Mouse (Mus musculus): ENCODE results near the gene Nat8f6.
A peak's percentile ranks its signal among the peaks of the same experiment; 100 is the strongest.
"Not testable (repeated sequence)": the region's sequence is repeated elsewhere in the genome, so short reads cannot be mapped to it uniquely, and the experiment has no call there.

Nat8f6 gene

DNA sequence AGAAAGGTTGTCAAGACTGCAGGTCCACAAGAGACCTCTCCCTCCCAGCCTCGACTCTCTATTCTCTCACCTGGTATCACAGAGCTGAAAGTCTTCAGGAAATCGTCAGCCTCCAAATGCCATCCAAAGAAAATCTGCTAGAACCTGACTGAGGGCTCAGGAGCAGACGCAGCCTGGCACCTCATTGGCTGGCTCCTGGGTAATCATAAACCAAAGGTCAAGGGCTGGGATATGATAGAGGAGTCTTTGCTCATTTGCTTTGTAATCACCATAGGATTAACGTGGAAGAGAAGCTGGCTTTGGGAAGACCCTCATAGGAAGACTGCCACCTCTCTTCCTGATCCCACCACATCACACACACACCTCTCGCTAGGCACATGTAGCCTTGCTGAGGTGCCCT lies at the start of gene Nat8f6, which contains the start of gene Nat8f5:
Gene Nat8f6 (minus strand): TSS at position 118 of the 400 bp plus-strand sequence.
Gene Nat8f5 (minus strand): TSS at position 136 of the 400 bp plus-strand sequence.
- DNase-seq (ENCODE audit: low read depth): no peak

DNA sequence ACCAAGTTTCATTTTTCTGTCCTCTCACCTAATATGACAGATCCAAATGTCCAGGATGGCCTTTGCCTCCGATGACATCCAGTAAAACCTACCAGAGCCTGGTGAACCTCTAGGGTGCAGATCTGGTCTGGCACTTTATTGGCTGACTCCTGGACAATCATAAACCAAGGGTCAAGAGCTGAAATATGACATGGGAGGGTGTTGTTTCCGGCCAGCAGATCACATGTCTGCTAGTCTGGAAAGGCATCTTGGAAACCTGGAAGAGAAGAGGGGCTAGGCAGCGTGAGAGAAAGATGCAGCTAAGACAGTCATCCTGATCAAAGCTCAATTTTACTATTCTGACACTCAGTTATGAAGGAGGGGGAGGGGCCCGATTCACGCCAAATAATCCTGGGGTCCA lies 48.3 kb upstream of the Nat8f6 start, which contains the start of gene Nat8f2:
Gene Nat8f2 (minus strand): TSS at position 153 of the 400 bp plus-strand sequence.
- not testable (repeated sequence) for DNase-seq (ENCODE audit: low read depth)

DNA sequence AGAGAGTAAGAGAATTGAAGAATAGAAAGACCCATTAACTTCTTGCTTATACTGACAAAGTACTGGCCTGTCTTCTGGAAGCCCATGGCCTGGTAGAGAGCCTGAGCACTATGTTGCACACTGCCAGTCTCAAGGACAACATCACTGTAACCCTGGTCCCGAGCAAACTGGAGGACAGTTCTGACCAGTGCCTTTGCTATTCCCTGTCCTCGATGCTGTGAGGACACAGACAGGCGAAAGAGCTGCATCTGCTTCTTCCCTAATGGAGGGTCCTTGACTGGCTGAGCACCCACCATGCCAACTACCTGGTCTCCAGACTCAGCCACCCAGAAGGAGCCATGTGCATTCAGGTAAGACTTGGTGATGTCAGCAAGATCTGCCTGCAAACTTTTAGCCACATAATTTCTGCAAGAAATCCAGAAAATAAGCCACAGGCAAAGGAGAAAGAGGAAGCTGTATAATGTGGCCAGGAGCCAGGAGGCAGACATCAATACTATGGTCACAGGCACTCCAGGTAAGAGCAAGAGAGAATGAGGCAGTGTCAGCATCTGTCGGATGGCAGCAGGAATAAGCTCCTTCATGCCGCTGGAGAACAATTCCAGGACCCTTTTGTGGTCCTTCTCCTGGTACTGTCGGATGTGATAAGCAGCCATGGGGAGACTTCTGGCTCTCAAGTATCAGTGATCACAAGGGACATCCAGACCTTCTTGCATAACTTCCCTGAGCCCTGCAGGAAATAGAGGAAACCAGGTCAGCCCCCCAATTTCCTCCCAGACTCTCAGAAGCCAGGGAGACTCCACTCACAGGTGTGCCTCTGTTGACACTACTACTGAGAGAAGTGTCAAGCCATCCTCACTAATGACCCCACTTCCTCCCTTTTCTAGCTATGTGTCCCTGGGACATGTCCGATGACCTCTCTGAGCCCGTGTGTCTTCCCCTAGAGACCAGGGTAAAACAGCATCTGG lies 47.3 kb upstream of the Nat8f6 start:
- no peak for DNase-seq (ENCODE audit: low read depth)

DNA sequence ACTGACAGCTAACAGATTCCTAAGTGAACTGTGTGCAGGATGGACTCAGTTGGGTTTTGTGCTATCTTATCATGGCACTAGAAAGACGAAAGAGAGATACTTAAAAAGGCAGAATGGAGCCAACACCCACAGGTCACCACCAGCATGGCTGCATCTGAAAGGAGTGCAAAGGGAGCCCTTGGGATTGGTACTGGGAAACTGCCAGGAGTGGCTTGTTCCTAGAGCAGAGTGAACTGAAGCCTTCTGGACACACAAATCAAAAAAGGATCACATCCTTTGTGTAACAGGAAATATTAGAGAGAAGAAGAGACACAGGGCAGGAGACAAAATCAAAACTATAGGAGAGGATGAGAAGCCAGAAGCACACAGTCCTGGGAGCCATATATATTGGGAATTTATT lies 46.2 kb upstream of the Nat8f6 start:
- DNase-seq (ENCODE audit: low read depth): not testable (repeated sequence)

DNA sequence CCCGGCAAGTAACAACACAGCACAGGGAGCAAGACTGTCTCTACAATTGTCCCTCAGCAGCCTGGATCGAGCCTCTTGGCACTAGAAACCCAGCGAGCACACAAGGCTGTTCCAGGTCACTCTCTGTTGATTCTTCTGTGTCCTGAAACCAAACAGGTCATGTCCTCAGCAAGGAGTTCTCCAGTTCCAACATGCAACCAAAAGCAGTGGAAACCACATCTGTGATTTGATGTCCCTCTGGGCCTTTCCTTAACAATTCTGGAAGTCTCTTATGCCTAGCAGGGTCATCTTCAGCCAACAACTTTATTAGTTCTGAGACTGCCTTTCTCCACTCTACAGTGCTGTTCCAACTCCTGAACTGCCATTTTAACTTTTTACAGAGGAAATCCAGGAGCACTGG lies 45.4 kb upstream of the Nat8f6 start:
- DNase-seq (ENCODE audit: low read depth): not testable (repeated sequence)

DNA sequence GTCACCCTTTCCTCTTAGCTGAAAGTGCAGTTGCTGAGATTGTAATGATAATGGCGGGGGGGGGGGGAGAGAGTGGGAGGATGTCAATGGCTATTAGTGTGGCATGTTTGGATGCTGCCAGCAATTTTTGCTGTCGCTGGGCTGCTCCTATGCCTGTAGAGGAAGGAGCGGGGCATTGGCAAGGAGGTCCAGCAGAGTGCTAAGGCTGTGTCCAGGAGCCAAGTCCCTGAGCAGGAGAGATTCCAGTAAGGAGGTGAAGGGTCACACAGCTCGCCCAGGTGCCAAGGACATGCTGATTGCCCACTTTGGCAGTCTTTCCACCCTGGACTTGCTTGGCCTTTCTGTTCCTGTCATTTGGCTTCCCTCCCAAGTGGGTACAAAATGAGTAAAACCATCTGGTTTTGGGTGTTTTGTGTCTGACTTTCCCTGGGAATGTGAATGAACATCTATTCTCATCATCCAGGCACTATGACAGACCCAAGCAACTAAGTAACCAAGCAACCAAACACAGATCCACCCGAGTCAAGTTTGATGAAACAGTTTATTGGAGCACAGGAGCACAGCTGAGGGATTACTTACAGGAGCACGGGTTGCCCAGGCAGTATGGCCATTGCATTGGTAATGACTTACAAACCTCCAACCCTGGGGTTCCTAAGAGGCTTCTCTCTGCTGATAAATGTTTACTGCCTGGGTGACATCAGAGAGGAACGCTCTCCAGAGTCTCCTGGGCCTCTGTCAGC lies 44.3 kb upstream of the Nat8f6 start:
- DNase-seq (ENCODE audit: low read depth): not testable (repeated sequence)

DNA sequence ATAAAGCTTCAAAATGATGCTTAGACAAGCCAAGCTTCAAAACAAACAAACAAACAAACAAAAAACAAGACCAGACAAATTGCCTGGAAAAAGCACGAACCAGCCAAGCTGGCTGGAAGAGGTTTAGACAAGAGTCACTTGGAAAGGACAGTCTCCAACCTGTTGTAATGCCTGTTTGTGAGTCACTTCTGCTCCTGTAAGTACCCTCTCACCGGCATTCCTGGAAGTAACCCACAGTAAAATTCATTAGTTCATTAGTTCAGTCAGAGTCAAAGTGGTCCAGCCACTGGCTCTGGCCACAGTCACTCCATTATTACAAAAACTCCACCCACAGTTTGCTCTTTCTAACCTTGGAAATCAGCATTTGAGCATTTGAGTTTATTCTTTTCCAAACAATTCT lies 43.1 kb upstream of the Nat8f6 start:
- no peak for DNase-seq (ENCODE audit: low read depth)

DNA sequence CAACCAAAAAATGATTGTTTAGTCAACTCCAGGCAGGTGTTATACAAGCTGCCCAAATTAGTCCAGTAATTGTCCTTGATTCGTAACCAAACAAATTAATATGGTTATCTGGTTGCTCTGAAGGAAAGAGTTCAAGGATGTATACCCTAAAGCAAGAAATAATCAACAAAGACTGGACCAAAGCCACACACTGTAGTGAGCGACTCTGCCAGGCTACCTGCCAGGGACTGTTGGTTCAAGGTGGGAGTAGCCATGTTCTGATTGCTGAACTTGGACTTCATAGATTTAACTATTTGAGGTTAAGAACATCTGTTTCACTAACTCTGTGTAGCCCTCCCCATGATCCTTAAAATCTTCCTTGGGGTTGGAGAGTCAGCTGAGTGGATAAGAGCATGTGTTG lies 42.4 kb upstream of the Nat8f6 start:
- DNase-seq (ENCODE audit: low read depth): no peak

DNA sequence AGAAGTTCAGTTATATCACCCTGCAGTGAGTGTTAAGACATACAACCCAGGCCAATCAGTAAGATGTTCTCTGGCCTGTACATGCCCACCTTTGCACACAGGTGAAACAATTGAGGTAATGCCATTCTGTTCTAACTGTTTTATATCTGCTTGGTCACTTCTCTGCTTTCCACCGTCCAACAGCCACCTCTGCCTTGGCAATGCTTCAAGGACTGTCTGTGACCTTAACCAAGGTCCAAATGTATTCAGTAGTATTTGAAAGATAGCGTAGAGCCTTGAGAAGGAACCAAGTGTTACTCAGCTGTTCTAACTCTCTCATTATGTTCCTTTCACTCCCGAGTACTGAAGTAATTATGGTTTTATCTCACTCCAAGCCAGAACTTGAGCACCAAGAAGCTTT lies 41.8 kb upstream of the Nat8f6 start:
- DNase-seq (ENCODE audit: low read depth): no peak

DNA sequence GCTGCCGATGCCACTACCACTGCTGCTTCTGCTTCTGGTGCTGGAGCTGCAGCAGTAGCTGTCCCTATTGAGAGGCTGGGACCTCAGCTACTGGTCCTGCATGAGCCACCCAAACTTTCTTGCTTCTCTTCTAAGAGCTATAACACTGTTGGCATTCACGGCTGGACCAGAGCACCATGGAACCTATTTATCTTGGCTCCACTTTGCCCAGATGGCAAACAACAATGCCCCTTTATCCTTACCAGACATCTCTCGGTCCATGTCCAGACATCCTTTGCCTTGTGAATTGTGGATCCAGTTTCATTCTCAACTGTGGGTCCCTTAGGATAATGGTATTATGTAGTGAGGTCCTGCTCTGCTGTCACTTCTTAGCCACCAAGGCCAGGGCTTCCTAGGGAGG lies 40.5 kb upstream of the Nat8f6 start:
- DNase-seq (ENCODE audit: low read depth): no peak

DNA sequence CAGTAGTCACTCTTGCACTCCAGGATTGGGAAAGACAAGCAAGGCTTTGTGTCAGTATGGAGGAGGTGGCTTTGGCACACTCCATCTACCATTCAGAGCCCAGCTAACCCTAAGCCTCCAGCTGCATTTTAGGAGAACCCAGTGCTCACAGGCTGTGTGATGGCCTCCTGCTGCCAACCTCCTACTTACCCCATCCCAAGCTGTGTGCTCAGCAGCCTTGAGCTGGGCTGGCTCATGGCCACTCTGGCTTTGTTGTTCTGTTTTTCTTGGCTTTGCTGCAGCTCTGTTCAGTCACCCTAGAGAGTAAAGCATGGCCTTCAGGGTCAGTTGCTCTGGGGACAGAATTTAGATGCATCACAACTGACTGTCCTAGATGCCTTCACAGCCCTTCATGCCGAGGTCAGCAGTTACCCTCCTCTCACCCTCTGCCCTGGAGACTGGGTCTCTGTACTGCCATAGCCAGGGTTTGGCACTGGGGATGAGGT lies 35.5 kb upstream of the Nat8f6 start:
- DNase-seq (ENCODE audit: low read depth): no peak

DNA sequence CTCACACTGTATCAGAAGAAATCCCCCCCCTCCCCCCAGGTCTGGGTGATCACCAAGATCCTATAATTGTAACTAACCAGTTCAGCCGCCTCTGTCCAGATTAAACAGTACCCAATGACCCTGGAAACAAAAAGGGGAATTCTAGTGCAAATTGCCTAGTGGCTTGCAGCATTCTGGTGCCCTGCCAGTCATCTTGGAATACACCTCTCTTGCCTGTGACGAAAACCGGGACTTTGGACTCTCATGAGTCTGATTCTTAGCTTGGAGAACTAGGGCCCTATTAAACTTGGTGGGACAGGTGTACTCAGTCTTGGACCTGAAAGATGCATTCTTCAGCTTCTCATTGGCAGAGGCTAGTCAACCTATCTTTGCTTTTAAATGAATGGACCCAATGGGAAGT lies 32.7 kb upstream of the Nat8f6 start:
- no peak for DNase-seq (ENCODE audit: low read depth)

DNA sequence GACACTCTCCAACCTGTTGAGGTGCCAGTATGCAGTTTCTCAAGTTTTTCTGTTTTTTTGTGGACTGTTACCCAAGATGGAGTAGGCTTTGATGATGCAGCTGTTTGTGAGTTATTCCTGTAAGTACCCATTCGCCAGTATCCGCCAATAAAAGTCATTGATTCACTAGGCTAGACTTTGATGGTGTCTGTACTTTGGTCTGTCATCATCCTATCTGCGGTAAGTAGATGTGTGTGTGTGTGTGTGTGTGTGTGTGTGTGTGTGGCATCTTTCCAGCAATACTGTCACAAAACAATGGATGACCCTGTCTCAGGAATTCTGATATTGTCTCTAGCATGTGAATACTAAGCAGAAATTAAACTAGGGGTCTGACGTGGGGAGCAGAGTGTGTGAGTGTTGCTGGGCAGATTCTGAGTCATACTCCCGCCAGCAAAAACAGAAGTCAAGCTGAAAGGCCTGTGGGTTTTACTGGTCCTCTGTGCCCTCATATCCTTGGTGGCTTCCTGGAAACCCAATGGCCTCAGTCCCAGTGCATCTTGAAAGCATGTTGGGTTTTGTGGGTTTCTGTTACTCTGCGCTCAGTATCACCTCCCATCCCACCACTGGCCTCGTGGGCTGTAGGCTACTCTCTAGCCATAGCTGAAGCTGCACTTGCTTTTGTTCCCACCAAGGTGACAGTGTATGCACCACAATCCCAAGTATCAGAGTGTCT lies 30.5 kb upstream of the Nat8f6 start:
- DNase-seq (ENCODE audit: low read depth): no peak

DNA sequence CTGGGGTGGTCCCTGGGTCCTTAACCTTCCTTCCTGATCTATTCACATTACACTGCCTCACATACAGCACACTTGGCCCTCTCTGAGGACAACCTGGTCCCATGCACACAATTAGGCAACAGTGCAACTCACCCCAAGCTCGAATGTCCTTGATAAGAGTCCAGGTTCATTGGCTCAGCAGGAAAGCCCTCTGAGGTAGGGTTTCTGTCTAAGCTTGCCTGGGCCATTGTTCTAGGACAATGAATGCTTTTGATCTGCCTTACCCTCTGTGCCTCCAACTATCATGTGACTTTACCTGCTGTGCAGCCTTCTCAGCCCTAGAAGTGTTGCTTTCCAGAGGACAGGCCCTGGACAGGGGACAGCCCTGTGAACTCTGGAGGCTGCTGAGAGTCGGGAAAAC lies 28.5 kb upstream of the Nat8f6 start:
- no peak for DNase-seq (ENCODE audit: low read depth)

DNA sequence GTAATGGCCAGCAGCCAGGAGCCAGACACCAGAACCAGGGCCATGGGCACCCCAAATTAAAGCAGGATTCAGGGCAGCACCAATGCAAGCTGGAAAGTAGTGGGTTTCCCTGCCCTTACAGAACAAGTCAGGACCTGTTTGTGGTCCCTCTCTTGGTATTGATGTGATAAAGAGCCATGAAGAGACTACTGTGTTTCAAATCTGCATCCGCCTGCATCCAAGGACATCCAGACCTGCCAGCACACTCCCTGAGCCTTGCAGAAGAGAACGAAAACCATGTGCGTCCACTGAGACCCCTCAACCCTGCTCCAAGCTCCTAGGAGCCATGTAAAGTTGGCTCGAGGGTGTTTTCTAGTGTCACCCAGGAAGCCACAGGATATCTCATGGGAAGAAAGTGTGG lies 27.4 kb upstream of the Nat8f6 start:
- no peak for DNase-seq (ENCODE audit: low read depth)

DNA sequence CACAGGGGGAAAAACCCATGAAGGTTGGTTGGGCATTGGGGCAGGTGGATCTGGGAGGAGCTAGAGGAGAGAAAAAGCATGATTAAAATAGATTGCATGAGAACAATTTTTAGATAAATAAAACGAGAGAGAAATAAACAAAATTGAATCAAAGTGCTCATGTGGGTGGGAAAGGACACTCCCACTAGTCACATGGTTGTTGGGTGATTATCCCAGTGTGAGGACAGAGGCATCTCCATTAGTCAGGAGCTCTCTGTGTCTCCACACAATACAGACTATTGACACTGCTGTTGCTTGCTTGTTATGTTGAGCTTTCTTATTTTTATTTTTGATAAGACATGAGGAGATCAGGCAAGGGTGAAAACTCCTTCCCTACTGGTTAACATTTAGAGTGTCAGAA lies 26.2 kb upstream of the Nat8f6 start:
- DNase-seq (ENCODE audit: low read depth): no peak

DNA sequence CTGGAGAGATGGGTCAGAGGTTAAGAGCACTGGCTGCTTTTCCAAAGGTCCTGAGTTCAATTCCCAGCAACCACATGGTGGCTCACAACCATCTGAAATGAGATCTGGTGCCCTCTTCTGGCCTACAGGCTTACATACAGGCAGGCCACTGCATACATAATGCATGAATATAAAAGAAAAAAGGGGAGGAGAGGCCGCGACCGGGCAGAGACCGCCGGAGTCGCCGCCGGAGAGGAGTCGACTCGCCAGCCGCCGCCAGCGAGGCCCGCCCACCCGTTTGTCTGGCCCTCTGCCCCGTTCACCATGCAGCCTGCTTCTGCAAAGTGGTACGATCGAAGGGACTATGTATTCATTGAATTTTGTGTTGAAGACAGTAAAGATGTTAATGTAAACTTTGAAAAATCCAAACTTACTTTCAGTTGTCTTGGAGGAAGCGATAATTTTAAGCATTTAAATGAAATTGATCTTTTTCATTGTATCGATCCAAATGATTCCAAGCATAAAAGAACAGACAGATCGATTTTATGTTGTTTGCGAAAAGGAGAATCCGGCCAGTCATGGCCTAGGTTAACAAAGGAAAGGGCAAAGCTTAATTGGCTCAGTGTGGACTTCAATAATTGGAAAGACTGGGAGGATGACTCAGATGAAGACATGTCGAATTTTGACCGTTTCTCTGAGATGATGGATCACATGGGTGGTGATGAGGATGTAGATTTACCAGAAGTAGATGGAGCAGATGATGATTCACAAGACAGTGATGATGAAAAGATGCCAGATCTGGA lies 23.1 kb upstream of the Nat8f6 start:
- DNase-seq (ENCODE audit: low read depth): not testable (repeated sequence)

DNA sequence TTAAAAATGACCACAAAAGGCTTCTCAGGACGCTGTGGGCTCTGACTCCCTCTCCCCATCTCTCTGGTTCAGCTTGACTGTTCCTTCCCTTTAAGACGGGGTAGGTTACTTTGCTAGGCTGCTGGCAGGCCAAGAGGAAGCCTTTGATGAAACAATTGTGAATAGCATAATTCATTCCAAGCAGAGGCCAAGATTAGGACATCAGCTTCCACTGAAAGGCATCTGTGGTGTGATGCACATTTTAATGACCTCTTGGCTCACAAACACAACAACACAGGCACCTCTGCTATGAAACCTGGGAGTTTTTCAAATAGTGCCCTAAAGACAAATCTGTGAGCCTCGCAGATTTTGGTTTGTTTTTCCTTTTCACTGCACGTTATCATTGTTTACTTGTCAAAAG lies 19.2 kb upstream of the Nat8f6 start:
- DNase-seq (ENCODE audit: low read depth): no peak

DNA sequence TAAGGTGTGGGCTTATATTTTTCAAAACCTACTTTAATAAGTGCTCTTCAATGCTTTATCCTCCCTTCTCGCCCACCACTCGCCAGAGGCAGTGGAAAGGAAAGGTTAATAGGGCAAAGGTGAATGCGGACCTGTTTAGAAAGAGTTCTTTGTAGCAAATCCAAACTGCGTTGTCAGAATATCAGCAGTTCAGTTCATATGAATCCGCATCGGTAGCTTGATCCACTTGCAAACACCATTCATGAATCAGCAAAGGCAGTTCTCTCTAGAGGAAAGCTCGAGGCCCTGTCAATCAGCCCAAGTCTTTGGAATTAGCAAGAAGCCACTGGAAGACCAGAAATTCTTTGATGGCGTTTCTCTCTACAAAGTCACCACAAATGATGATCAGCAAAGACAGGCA lies 17.9 kb upstream of the Nat8f6 start:
- DNase-seq (ENCODE audit: low read depth): no peak

DNA sequence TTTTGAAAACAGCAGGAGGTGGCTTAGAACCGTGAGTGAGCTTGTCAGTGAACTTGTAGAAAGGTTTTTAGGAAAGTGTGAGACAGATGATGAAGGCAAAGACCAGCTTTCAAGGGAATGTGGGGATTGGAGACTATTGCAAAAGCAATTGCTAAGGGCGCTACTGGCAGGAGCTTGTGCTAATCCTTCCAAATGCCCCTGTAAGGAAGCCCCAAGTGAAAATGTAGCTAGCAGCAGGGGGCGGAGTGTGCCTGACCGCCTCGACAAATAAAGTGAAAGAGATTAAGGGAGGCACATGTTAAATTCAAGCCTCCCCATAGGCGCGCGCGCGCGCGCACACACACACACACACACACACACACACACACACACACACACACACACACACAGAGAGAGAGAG lies 16.6 kb upstream of the Nat8f6 start:
- peak; percentile 14 for DNase-seq (ENCODE audit: low read depth)

DNA sequence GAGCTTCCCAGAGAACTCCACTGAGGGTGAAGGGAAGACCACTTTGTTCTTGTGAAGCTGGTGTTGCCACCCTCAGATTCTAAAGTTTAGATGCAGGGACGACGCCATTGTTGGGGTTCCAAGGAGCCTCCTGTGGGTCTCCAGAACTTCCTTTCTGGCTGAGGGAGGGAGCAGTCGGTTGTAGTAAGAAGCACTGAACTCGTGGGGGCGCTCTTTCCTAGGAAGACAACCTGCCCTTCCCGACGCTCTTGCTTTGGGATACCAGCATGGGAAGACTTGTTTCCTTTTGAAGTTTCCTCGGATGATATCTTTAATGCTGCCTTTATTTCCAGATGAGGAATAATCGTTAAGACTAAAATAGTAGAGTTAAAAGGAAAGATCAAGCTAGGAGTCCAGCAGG lies 16.1 kb upstream of the Nat8f6 start:
- DNase-seq (ENCODE audit: low read depth): peak; percentile 19
